Mouse (Mus musculus): ENCODE measurements around the gene Gcgr.

Gene Gcgr

GRCm38 (mm10) chr11:120530085-120530964 is at the start of gene Gcgr:
Gcgr (plus strand) TSS chr11:120530699.
- no peak for DNase-seq (ENCODE audit: low spot score in 2 of 2)

GRCm38 (mm10) chr11:120483448-120483934 is 47.0 kb upstream of the Gcgr start:
- peak in 1 of 2 experiments; percentile 40 for DNase-seq (ENCODE audit: low spot score in 2 of 2)

GRCm38 (mm10) chr11:120484265-120484981 is 46.1 kb upstream of the Gcgr start, which contains the start of gene Mrpl12:
Mrpl12 (plus strand) TSS chr11:120484613.
- peak; percentile 93 to 94 for DNase-seq (ENCODE audit: low spot score in 2 of 2)

GRCm38 (mm10) chr11:120485251-120485650 is 45.2 kb upstream of the Gcgr start:
- no peak for DNase-seq (ENCODE audit: low spot score in 2 of 2)

- no peak for DNase-seq (ENCODE audit: low spot score in 2 of 2)
Observed at GRCm38 (mm10) chr11:120488516-120488915, 42.0 kb upstream of the Gcgr start.

GRCm38 (mm10) chr11:120489054-120489761 is 41.3 kb upstream of the Gcgr start:
- DNase-seq (ENCODE audit: low spot score in 2 of 2), result peak; percentile 76 to 81

GRCm38 (mm10) chr11:120490291-120491046 is 40.0 kb upstream of the Gcgr start:
- no peak for DNase-seq (ENCODE audit: low spot score in 2 of 2)

- DNase-seq (ENCODE audit: low spot score in 2 of 2), result peak; percentile 91 to 93
Observed at GRCm38 (mm10) chr11:120491317-120492023, 39.0 kb upstream of the Gcgr start, which contains the start of gene Slc25a10. Slc25a10 (plus strand) TSS chr11:120491840.

GRCm38 (mm10) chr11:120492024-120492877 is 38.2 kb upstream of the Gcgr start:
- DNase-seq (ENCODE audit: low spot score in 2 of 2), result peak in 1 of 2 experiments; percentile 51

GRCm38 (mm10) chr11:120492878-120493203 is 37.7 kb upstream of the Gcgr start:
- no peak for DNase-seq (ENCODE audit: low spot score in 2 of 2)

- DNase-seq (ENCODE audit: low spot score in 2 of 2), result no peak
Observed at GRCm38 (mm10) chr11:120493351-120493750, 37.1 kb upstream of the Gcgr start.

GRCm38 (mm10) chr11:120493911-120494310 is 36.6 kb upstream of the Gcgr start:
- no peak for DNase-seq (ENCODE audit: low spot score in 2 of 2)

GRCm38 (mm10) chr11:120497436-120497835 is 33.1 kb upstream of the Gcgr start:
- DNase-seq (ENCODE audit: low spot score in 2 of 2), result no peak

- DNase-seq (ENCODE audit: low spot score in 2 of 2), result no peak
Observed at GRCm38 (mm10) chr11:120498226-120498625, 32.3 kb upstream of the Gcgr start.

GRCm38 (mm10) chr11:120498891-120499290 is 31.6 kb upstream of the Gcgr start:
- DNase-seq (ENCODE audit: low spot score in 2 of 2), result no peak

- no peak for DNase-seq (ENCODE audit: low spot score in 2 of 2)
Observed at GRCm38 (mm10) chr11:120499894-120500293, 30.6 kb upstream of the Gcgr start.

- no peak for DNase-seq (ENCODE audit: low spot score in 2 of 2)
Observed at GRCm38 (mm10) chr11:120500357-120500756, 30.1 kb upstream of the Gcgr start.

- DNase-seq (ENCODE audit: low spot score in 2 of 2), result no peak
Observed at GRCm38 (mm10) chr11:120501018-120501417, 29.5 kb upstream of the Gcgr start.

GRCm38 (mm10) chr11:120501701-120502100 is 28.8 kb upstream of the Gcgr start:
- no peak for DNase-seq (ENCODE audit: low spot score in 2 of 2)

GRCm38 (mm10) chr11:120505661-120506060 is 24.8 kb upstream of the Gcgr start:
- no peak for DNase-seq (ENCODE audit: low spot score in 2 of 2)
